Mouse (Mus musculus): Measurements from ENCODE around the gene Nr1i2. TPM values are rescaled to one million over a fixed set of nuclear protein-coding genes. Genes with fewer than 3 reads are reported as not detected.

The Nr1i2 gene
- polyA plus RNA-seq, 1 experiment from 2014 or later, result 13.8 TPM

GRCm38 (mm10) chr16:38324311-38324710, 29.7 kb upstream of the Nr1i2 start:
- DNase-seq (no peak), ATAC-seq (no peak)
- Histone ChIP-seq H3K27ac (ENCODE audit: low read depth) (no peak overlapping the region), H3K4me2 (ENCODE audit: low read depth, low read length) (no peak overlapping the region), H3K4me3 (ENCODE audit: low read depth, low read length) (no peak overlapping the region), H3K4me1 (ENCODE audit: insufficient read depth) (no peaks in the 10 kb centered on the region), H3K9me3 (ENCODE audit: low read length) (no peaks in the 10 kb centered on the region), H3K36me3 (replicated peaks; ENCODE audit: insufficient read depth, low read length) (no peaks in the 10 kb centered on the region), H3K9ac (replicated peaks) (no peak overlapping the region), H3K27me3 (ENCODE audit: insufficient read depth, low read length) (no peaks in the 10 kb centered on the region)
- 89% methylated on average over 15 of the region's 15 CpGs for WGBS (ENCODE audit: insufficient replicate concordance)
- TF ChIP-seq CTCF (IDR thresholded peaks at IDR 0.05; ENCODE audit: low read depth), result no peak
- no peak for TF ChIP-seq EP300 (IDR thresholded peaks at IDR 0.05; ENCODE audit: low read depth)

GRCm38 (mm10) chr16:38321452-38321935, 26.9 kb upstream of the Nr1i2 start:
- Histone ChIP-seq H3K4me2 (ENCODE audit: low read depth, low read length) (no peak overlapping the region), H3K4me3 (ENCODE audit: low read depth, low read length) (no peak overlapping the region), H3K27me3 (ENCODE audit: insufficient read depth, low read length) (no peaks in the 10 kb centered on the region), H3K4me1 (ENCODE audit: insufficient read depth) (no peaks in the 10 kb centered on the region), H3K36me3 (replicated peaks; ENCODE audit: insufficient read depth, low read length) (no peaks in the 10 kb centered on the region), H3K27ac (ENCODE audit: low read depth) (no peak overlapping the region), H3K9ac (replicated peaks) (no peak overlapping the region), H3K9me3 (ENCODE audit: low read length) (no peaks in the 10 kb centered on the region)
- 24% methylated on average over 17 of the region's 17 CpGs for WGBS (ENCODE audit: insufficient replicate concordance)
- ATAC-seq, result no peak
- TF ChIP-seq EP300 (IDR thresholded peaks at IDR 0.05; ENCODE audit: low read depth) (no peak), CTCF (IDR thresholded peaks at IDR 0.05; ENCODE audit: low read depth) (peak; percentile 74)
- peak; percentile 57 for DNase-seq

GRCm38 (mm10) chr16:38319087-38319486, 24.5 kb upstream of the Nr1i2 start:
- TF ChIP-seq EP300 (IDR thresholded peaks at IDR 0.05; ENCODE audit: low read depth), result no peak
- TF ChIP-seq CTCF (IDR thresholded peaks at IDR 0.05; ENCODE audit: low read depth), result no peak
- H3K9ac ChIP-seq (replicated peaks), result no peak overlapping the region
- H3K36me3 ChIP-seq (replicated peaks; ENCODE audit: insufficient read depth, low read length), result no peaks in the 10 kb centered on the region
- H3K27me3 ChIP-seq (ENCODE audit: insufficient read depth, low read length), result no peaks in the 10 kb centered on the region
- H3K4me3 ChIP-seq (ENCODE audit: low read depth, low read length), result no peak overlapping the region
- no peaks in the 10 kb centered on the region for H3K9me3 ChIP-seq (ENCODE audit: low read length)
- WGBS (ENCODE audit: insufficient replicate concordance), result 80% methylated on average over 4 of the region's 4 CpGs
- H3K4me1 ChIP-seq (ENCODE audit: insufficient read depth), result no peaks in the 10 kb centered on the region
- no peak for DNase-seq
- ATAC-seq, result no peak
- H3K4me2 ChIP-seq (ENCODE audit: low read depth, low read length), result no peak overlapping the region
- no peak overlapping the region for H3K27ac ChIP-seq (ENCODE audit: low read depth)

- TF ChIP-seq EP300 (IDR thresholded peaks at IDR 0.05; ENCODE audit: low read depth) (no peak), CTCF (IDR thresholded peaks at IDR 0.05; ENCODE audit: low read depth) (no peak)
- ATAC-seq (no peak), DNase-seq (no peak)
- Histone ChIP-seq H3K4me3 (ENCODE audit: low read depth, low read length) (no peak overlapping the region), H3K9me3 (ENCODE audit: low read length) (no peaks in the 10 kb centered on the region), H3K9ac (replicated peaks) (no peak overlapping the region), H3K27ac (ENCODE audit: low read depth) (no peak overlapping the region), H3K4me2 (ENCODE audit: low read depth, low read length) (no peak overlapping the region), H3K36me3 (replicated peaks; ENCODE audit: insufficient read depth, low read length) (no peaks in the 10 kb centered on the region), H3K27me3 (ENCODE audit: insufficient read depth, low read length) (no peaks in the 10 kb centered on the region), H3K4me1 (ENCODE audit: insufficient read depth) (no peaks in the 10 kb centered on the region)
- 73% methylated on average over 9 of the region's 9 CpGs for WGBS (ENCODE audit: insufficient replicate concordance)
These were observed 23.9 kb upstream of the Nr1i2 start for GRCm38 (mm10) chr16:38318492-38318891.

- DNase-seq (no peak), ATAC-seq (no peak)
- H3K4me1 ChIP-seq (ENCODE audit: insufficient read depth), result no peaks in the 10 kb centered on the region
- H3K9me3 ChIP-seq (ENCODE audit: low read length), result no peaks in the 10 kb centered on the region
- TF ChIP-seq CTCF (IDR thresholded peaks at IDR 0.05; ENCODE audit: low read depth), result no peak
- no peak for TF ChIP-seq EP300 (IDR thresholded peaks at IDR 0.05; ENCODE audit: low read depth)
- no peak overlapping the region for H3K9ac ChIP-seq (replicated peaks)
- H3K4me2 ChIP-seq (ENCODE audit: low read depth, low read length), result no peak overlapping the region
- no peak overlapping the region for H3K4me3 ChIP-seq (ENCODE audit: low read depth, low read length)
- H3K27me3 ChIP-seq (ENCODE audit: insufficient read depth, low read length), result no peaks in the 10 kb centered on the region
- H3K27ac ChIP-seq (ENCODE audit: low read depth), result no peak overlapping the region
- 82% methylated on average over 11 of the region's 11 CpGs for WGBS (ENCODE audit: insufficient replicate concordance)
- H3K36me3 ChIP-seq (replicated peaks; ENCODE audit: insufficient read depth, low read length), result no peaks in the 10 kb centered on the region
These were observed 13.6 kb upstream of the Nr1i2 start for GRCm38 (mm10) chr16:38308195-38308594.

DNA sequence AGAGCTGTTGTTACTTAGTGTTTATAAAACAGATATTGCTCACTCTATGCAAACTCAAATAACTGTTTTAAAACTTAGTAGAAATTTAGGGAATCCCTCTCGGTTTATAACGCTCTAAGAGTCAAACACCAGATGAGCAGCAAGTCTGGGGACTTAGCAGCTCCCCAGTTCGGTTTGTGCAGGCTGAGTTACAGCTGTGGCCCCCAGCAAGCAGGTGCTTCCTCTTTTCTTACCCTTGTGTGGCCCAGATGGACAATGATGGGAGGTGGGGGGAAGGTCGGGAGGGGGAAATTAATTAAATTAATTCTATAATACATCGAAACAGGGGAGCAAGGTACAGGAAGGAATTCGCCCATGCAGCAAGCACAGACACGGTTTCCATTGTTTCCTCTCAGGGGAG, 13.0 kb upstream of the Nr1i2 start:
- Histone ChIP-seq H3K4me3 (ENCODE audit: low read depth, low read length) (no peak overlapping the region), H3K9ac (replicated peaks) (no peak overlapping the region), H3K27me3 (ENCODE audit: insufficient read depth, low read length) (no peaks in the 10 kb centered on the region), H3K4me1 (ENCODE audit: insufficient read depth) (no peaks in the 10 kb centered on the region), H3K9me3 (ENCODE audit: low read length) (no peaks in the 10 kb centered on the region), H3K36me3 (replicated peaks; ENCODE audit: insufficient read depth, low read length) (no peaks in the 10 kb centered on the region), H3K27ac (ENCODE audit: low read depth) (no peak overlapping the region), H3K4me2 (ENCODE audit: low read depth, low read length) (no peak overlapping the region)
- no peak for DNase-seq
- TF ChIP-seq CTCF (IDR thresholded peaks at IDR 0.05; ENCODE audit: low read depth) (no peak), EP300 (IDR thresholded peaks at IDR 0.05; ENCODE audit: low read depth) (no peak)
- 42% methylated on average over 7 of the region's 7 CpGs for WGBS (ENCODE audit: insufficient replicate concordance)
- no peak for ATAC-seq

DNA sequence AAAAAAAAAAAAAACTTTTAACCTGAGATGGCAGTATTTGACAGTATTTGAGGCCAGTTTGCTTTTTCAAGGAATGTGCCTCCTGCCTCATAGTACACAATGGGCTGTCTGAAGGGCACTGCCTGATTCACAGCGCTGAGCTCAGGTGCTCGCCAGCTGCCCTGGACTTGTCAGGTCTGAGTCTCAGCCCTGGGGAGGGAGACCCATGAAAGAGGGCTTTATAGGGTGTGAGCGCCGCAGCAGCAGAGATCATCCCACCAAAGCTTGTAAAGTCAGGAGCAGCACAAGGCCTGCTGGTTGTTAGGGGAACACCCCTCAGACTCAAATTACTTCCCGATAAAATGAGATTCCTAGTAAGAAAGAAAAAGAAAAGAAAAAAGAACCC, 12.6 kb upstream of the Nr1i2 start:
- Histone ChIP-seq H3K4me3 (ENCODE audit: low read depth, low read length) (no peak overlapping the region), H3K4me1 (ENCODE audit: insufficient read depth) (no peaks in the 10 kb centered on the region), H3K27me3 (ENCODE audit: insufficient read depth, low read length) (no peaks in the 10 kb centered on the region), H3K9me3 (ENCODE audit: low read length) (no peaks in the 10 kb centered on the region), H3K9ac (replicated peaks) (no peak overlapping the region), H3K27ac (ENCODE audit: low read depth) (no peak overlapping the region), H3K36me3 (replicated peaks; ENCODE audit: insufficient read depth, low read length) (no peaks in the 10 kb centered on the region), H3K4me2 (ENCODE audit: low read depth, low read length) (no peak overlapping the region)
- ATAC-seq, result no peak
- DNase-seq, result no peak
- WGBS (ENCODE audit: insufficient replicate concordance), result 63% methylated on average over 5 of the region's 5 CpGs
- TF ChIP-seq CTCF (IDR thresholded peaks at IDR 0.05; ENCODE audit: low read depth) (no peak), EP300 (IDR thresholded peaks at IDR 0.05; ENCODE audit: low read depth) (no peak)

Data from liver, postnatal 0 days (tissue).